Mouse (Mus musculus) hindbrain, embryonic 11.5 days (tissue): Measurements from ENCODE around the gene AC124502.3. TPM values are rescaled to one million over a fixed set of nuclear protein-coding genes. Genes with fewer than 3 reads are reported as not detected.

Source experiments
- ATAC-seq: fragments of 200-750 bp; cut with Nextera tagmentation; 2 replicates; pipeline ENCODE4 v1.8.0; 2017; ENCODE audit warnings: mild to moderate bottlenecking, moderate TSS enrichment, moderate library complexity; ENCODE audit not compliant: low FRiP score
- DNase-seq: peaks from one replicate; pipeline ENCODE4 v3.0.0-alpha.2; 2015; ENCODE audit warnings: low spot score
- H3K27ac ChIP-seq: fragments of 300-500 bp; sonication (generic); 2 replicates; pipeline ENCODE4 v1.5.1; 2014; ENCODE audit warnings: mild to moderate bottlenecking, low read depth, low read length
- H3K27me3 ChIP-seq: fragments of 300-500 bp; sonication (generic); 2 replicates; pipeline ENCODE4 v1.6.1; 2014; ENCODE audit warnings: mild to moderate bottlenecking, low read length, moderate library complexity, mixed read lengths; ENCODE audit not compliant: control insufficient read depth, insufficient read depth
- H3K36me3 ChIP-seq: fragments of 300-500 bp; sonication (generic); 2 replicates; pipeline ENCODE4 v1.6.1; 2014; ENCODE audit warnings: mild to moderate bottlenecking, low read length, moderate library complexity, mixed read lengths; ENCODE audit not compliant: control insufficient read depth, insufficient read depth
- H3K4me1 ChIP-seq: fragments of 300-500 bp; sonication (generic); replicated peaks from 2 replicates; pipeline ENCODE4 v1.6.1; 2014; ENCODE audit warnings: low read length, mixed read lengths; ENCODE audit not compliant: control insufficient read depth, insufficient read depth
- H3K4me2 ChIP-seq: fragments of 300-500 bp; sonication (generic); replicated peaks from 2 replicates; pipeline ENCODE4 v1.6.1; 2014; ENCODE audit warnings: mild to moderate bottlenecking, low read depth, low read length
- H3K4me3 ChIP-seq: fragments of 300-500 bp; sonication (generic); 2 replicates; pipeline ENCODE4 v1.5.1; 2014; ENCODE audit warnings: low read depth, low read length
- H3K9ac ChIP-seq: fragments of 300-500 bp; sonication (generic); 2 replicates; pipeline ENCODE4 v1.6.1; 2014; ENCODE audit warnings: low read depth, low read length
- H3K9me3 ChIP-seq: fragments of 300-500 bp; sonication (generic); 2 replicates; pipeline ENCODE4 v1.6.1; 2016; ENCODE audit warnings: low read length; ENCODE audit not compliant: control insufficient read depth
- WGBS: fragments of 180-500 bp; shearing (Covaris S2); extraction: QIAGEN DNeasy Blood & Tissue Kit; methylation state at CpG from one replicate; pipeline ENCODE4 v1.1.7; 2014; 5-methylcytosine and 5-hydroxymethylcytosine counted together
- polyA plus RNA-seq: library from polyadenylated mRNA; unstranded; fragments of >200 nt; fragmentation: Nextera tagmentation; extraction: Ambion mirVana; gene quantifications from 2 replicates; pipeline ENCODE4 v1.2.1, GENCODE M21; 2014

AC124502.3 gene
- polyA plus RNA-seq, 1 experiment from 2014 or later: 2.3 TPM

GRCm38 (mm10) chr19:5051031-5051430 is 12.3 kb downstream of the AC124502.3 start:
- H3K4me2 ChIP-seq: 0 out of 2 replicates have a peak overlapping the region, but pooled peaks have one; percentile 8
- H3K4me3 ChIP-seq: no peak overlapping the region
- DNase-seq: peak; percentile 37
- no peak overlapping the region for H3K27ac ChIP-seq
- no peaks in the 10 kb centered on the region for H3K4me1 ChIP-seq
- H3K9me3 ChIP-seq: no peaks in the 10 kb centered on the region
- ATAC-seq: no peak
- no peak overlapping the region for H3K9ac ChIP-seq
- 9% methylated on average over 17 of the region's 17 CpGs for WGBS
- H3K36me3 ChIP-seq: peaks cover 4% of the 10 kb centered on the region; the same call in 1 of the 2 replicates
- H3K27me3 ChIP-seq: peaks cover 31% of the 10 kb centered on the region

- DNase-seq (no peak), ATAC-seq (no peak)
- no peak overlapping the region for H3K4me2 ChIP-seq
- no peaks in the 10 kb centered on the region for H3K4me1 ChIP-seq
- WGBS: 44% methylated on average over 3 of the region's 3 CpGs
- peaks cover 1% of the 10 kb centered on the region; the same call in 1 of the 2 replicates for H3K36me3 ChIP-seq
- no peak overlapping the region for H3K27ac ChIP-seq
- no peaks in the 10 kb centered on the region for H3K9me3 ChIP-seq
- H3K4me3 ChIP-seq: no peak overlapping the region
- peaks cover 31% of the 10 kb centered on the region for H3K27me3 ChIP-seq
- H3K9ac ChIP-seq: no peak overlapping the region
Measured at GRCm38 (mm10) chr19:5051515-5051914, 12.8 kb downstream of the AC124502.3 start.

- Histone ChIP-seq H3K27me3 (peaks cover 31% of the 10 kb centered on the region), H3K4me2 (no peak overlapping the region), H3K27ac (no peak overlapping the region), H3K4me1 (no peaks in the 10 kb centered on the region), H3K9me3 (no peaks in the 10 kb centered on the region), H3K36me3 (no peaks in the 10 kb centered on the region), H3K4me3 (no peak overlapping the region), H3K9ac (0 out of 2 replicates have a peak overlapping the region, but pooled peaks have one; percentile 4)
- 24% methylated on average over 25 of the region's 25 CpGs for WGBS
- DNase-seq (no peak), ATAC-seq (no peak)
Measured at GRCm38 (mm10) chr19:5052166-5052822, 13.6 kb downstream of the AC124502.3 start.

GRCm38 (mm10) chr19:5052853-5053252 is 14.2 kb downstream of the AC124502.3 start:
- ATAC-seq (no peak), DNase-seq (no peak)
- H3K4me1 ChIP-seq: no peaks in the 10 kb centered on the region
- no peak overlapping the region for H3K4me3 ChIP-seq
- no peaks in the 10 kb centered on the region for H3K9me3 ChIP-seq
- H3K4me2 ChIP-seq: no peak overlapping the region
- H3K27ac ChIP-seq: no peak overlapping the region
- H3K9ac ChIP-seq: 0 out of 2 replicates have a peak overlapping the region, but pooled peaks have one; percentile 15
- H3K36me3 ChIP-seq: no peaks in the 10 kb centered on the region
- 59% methylated on average over 17 of the region's 17 CpGs for WGBS
- peaks cover 31% of the 10 kb centered on the region for H3K27me3 ChIP-seq

GRCm38 (mm10) chr19:5053909-5054308 is 15.2 kb downstream of the AC124502.3 start:
- H3K27ac ChIP-seq: no peak overlapping the region
- 16% methylated on average over 9 of the region's 9 CpGs for WGBS
- ATAC-seq (no peak), DNase-seq (peak; percentile 82)
- no peaks in the 10 kb centered on the region for H3K9me3 ChIP-seq
- H3K4me2 ChIP-seq: no peak overlapping the region
- no peak overlapping the region for H3K4me3 ChIP-seq
- H3K9ac ChIP-seq: no peak overlapping the region
- H3K4me1 ChIP-seq: peaks cover 3% of the 10 kb centered on the region
- peaks cover 31% of the 10 kb centered on the region for H3K27me3 ChIP-seq
- H3K36me3 ChIP-seq: no peaks in the 10 kb centered on the region

- Histone ChIP-seq H3K36me3 (no peaks in the 10 kb centered on the region), H3K9ac (no peak overlapping the region), H3K9me3 (no peaks in the 10 kb centered on the region), H3K4me2 (no peak overlapping the region), H3K4me1 (peaks cover 7% of the 10 kb centered on the region), H3K27ac (no peak overlapping the region), H3K4me3 (no peak overlapping the region), H3K27me3 (peaks cover 24% of the 10 kb centered on the region)
- WGBS: 7% methylated on average over 6 of the region's 6 CpGs
- DNase-seq (peak; percentile 85), ATAC-seq (peak; percentile 59; the same call in 1 of the 2 replicates)
Measured at GRCm38 (mm10) chr19:5056251-5056650, 17.6 kb downstream of the AC124502.3 start.

GRCm38 (mm10) chr19:5057876-5058775 is 19.4 kb downstream of the AC124502.3 start:
- no peak overlapping the region for H3K9ac ChIP-seq
- ATAC-seq (no peak), DNase-seq (no peak)
- H3K27ac ChIP-seq: no peak overlapping the region
- H3K9me3 ChIP-seq: no peaks in the 10 kb centered on the region
- no peak overlapping the region for H3K4me3 ChIP-seq
- H3K36me3 ChIP-seq: no peaks in the 10 kb centered on the region
- H3K4me1 ChIP-seq: peaks cover 7% of the 10 kb centered on the region
- 22% methylated on average over 16 of the region's 16 CpGs for WGBS
- no peak overlapping the region for H3K4me2 ChIP-seq
- H3K27me3 ChIP-seq: peaks cover 6% of the 10 kb centered on the region

GRCm38 (mm10) chr19:5058801-5059771 is 20.4 kb downstream of the AC124502.3 start:
- H3K27ac ChIP-seq: no peak overlapping the region
- ATAC-seq: peak; percentile 34
- no peaks in the 10 kb centered on the region for H3K36me3 ChIP-seq

More at GRCm38 (mm10) chr19:5058801-5059771, 20.4 kb downstream of the AC124502.3 start:
- H3K4me1 ChIP-seq: peaks cover 7% of the 10 kb centered on the region
- H3K4me3 ChIP-seq: no peak overlapping the region
- H3K9ac ChIP-seq: no peak overlapping the region
- WGBS: 17% methylated on average over 10 of the region's 10 CpGs
- peak; percentile 27 for DNase-seq
- H3K9me3 ChIP-seq: no peaks in the 10 kb centered on the region
- H3K4me2 ChIP-seq: no peak overlapping the region
- H3K27me3 ChIP-seq: no peaks in the 10 kb centered on the region; the same call in 1 of the 2 replicates
